Comparison of ENCODE assay signal across 22 mouse cellular contexts in genomic region chr4:33513421-33513820, GRCm38 (mm10).
DNase-seq lines count a peak whose midpoint lies in the region; ATAC-seq and TF ChIP-seq lines count a peak whose summit lies in the region.
"Had no signal": no experiment of that assay in that cellular context is flagged by ENCODE, and none has a peak within 500 bp of the region (broad histone marks: within the 10 kb centered on the region; RNA-seq: fewer than 3 reads in every experiment).

No protein-coding gene starts in this region.

- no peaks in the 10 kb centered on the region for H3K36me3 ChIP-seq in forebrain, embryonic 15.5 days
- H3K36me3 ChIP-seq in forebrain, embryonic 16.5 days (ENCODE audit: control insufficient read depth, insufficient read depth), result no peaks in the 10 kb centered on the region
- no peaks in the 10 kb centered on the region for H3K36me3 ChIP-seq in intestine, embryonic 16.5 days (ENCODE audit: control insufficient read depth, insufficient read depth, low read length)
- H3K36me3 ChIP-seq: embryonic facial prominence, embryonic 10.5 days; forebrain, embryonic 10.5 days; heart, embryonic 10.5 days; hindbrain, embryonic 13.5 days had no signal

- H3K27ac ChIP-seq in forebrain, embryonic 15.5 days (replicated peaks), result peak overlapping the region; percentile 80; the same call in 1 of the 2 replicates
- H3K27ac ChIP-seq in forebrain, embryonic 16.5 days (ENCODE audit: low read length), result no peak overlapping the region
- no peak overlapping the region for H3K27ac ChIP-seq in cerebellum, adult 2 months (ENCODE audit: insufficient read depth, low read length)
- no peak overlapping the region for H3K27ac ChIP-seq in intestine, embryonic 16.5 days (ENCODE audit: low read length)
- H3K27ac ChIP-seq: embryonic facial prominence, embryonic 10.5 days; forebrain, embryonic 10.5 days; heart, embryonic 10.5 days; hindbrain, embryonic 13.5 days; hindbrain, postnatal 0 days had no signal

- H3K4me3 ChIP-seq in forebrain, embryonic 15.5 days, result no peak overlapping the region
- no peak overlapping the region for H3K4me3 ChIP-seq in forebrain, embryonic 16.5 days (replicated peaks; ENCODE audit: low read length)
- no peak overlapping the region for H3K4me3 ChIP-seq in cerebellum, adult 2 months (replicated peaks; ENCODE audit: insufficient read depth, low read depth, low read length)
- no peak overlapping the region for H3K4me3 ChIP-seq in intestine, embryonic 16.5 days (ENCODE audit: low read length)
- H3K4me3 ChIP-seq: embryonic facial prominence, embryonic 10.5 days; erythroblast, embryonic 14.5 days; forebrain, embryonic 10.5 days; heart, embryonic 10.5 days; hindbrain, embryonic 13.5 days had no signal

- H3K4me2 ChIP-seq in forebrain, embryonic 15.5 days (replicated peaks), result no peak overlapping the region
- no peak overlapping the region for H3K4me2 ChIP-seq in forebrain, embryonic 16.5 days (ENCODE audit: low read length)
- no peak overlapping the region for H3K4me2 ChIP-seq in intestine, embryonic 16.5 days (ENCODE audit: low read depth, low read length)
- H3K4me2 ChIP-seq: hindbrain, embryonic 13.5 days had no signal

- WGBS in forebrain, embryonic 15.5 days, result 77% methylated on average over 3 of the region's 3 CpGs
- WGBS in forebrain, embryonic 16.5 days, result 73% methylated on average over 3 of the region's 3 CpGs
- WGBS in cerebellum, adult 2 months, result 91% methylated on average over 3 of the region's 3 CpGs
- WGBS in intestine, embryonic 16.5 days, result 72% methylated on average over 3 of the region's 3 CpGs

- H3K4me1 ChIP-seq in forebrain, embryonic 15.5 days, result peaks cover 18% of the 10 kb centered on the region
- peaks cover 13% of the 10 kb centered on the region for H3K4me1 ChIP-seq in forebrain, embryonic 16.5 days (replicated peaks; ENCODE audit: control insufficient read depth, insufficient read depth, low read length)
- peaks cover 4% of the 10 kb centered on the region; the same call in 1 of the 2 replicates for H3K4me1 ChIP-seq in cerebellum, adult 2 months (ENCODE audit: control insufficient read depth, insufficient read depth, low read length)
- H3K4me1 ChIP-seq in intestine, embryonic 16.5 days (ENCODE audit: control insufficient read depth, insufficient read depth, low read length), result no peaks in the 10 kb centered on the region
- H3K4me1 ChIP-seq: embryonic facial prominence, embryonic 10.5 days; hindbrain, embryonic 13.5 days had no signal

- H3K27me3 ChIP-seq in forebrain, embryonic 15.5 days, result no peaks in the 10 kb centered on the region
- H3K27me3 ChIP-seq in forebrain, embryonic 16.5 days (replicated peaks; ENCODE audit: control insufficient read depth, insufficient read depth, low read length), result no peaks in the 10 kb centered on the region
- H3K27me3 ChIP-seq in cerebellum, adult 2 months (ENCODE audit: control insufficient read depth, insufficient read depth, low read length), result no peaks in the 10 kb centered on the region
- H3K27me3 ChIP-seq in intestine, embryonic 16.5 days (replicated peaks; ENCODE audit: control insufficient read depth, insufficient read depth, low read length), result no peaks in the 10 kb centered on the region
- H3K27me3 ChIP-seq: CH12.LX; hindbrain, embryonic 13.5 days had no signal

- no peaks in the 10 kb centered on the region for H3K9me3 ChIP-seq in forebrain, embryonic 15.5 days
- H3K9me3 ChIP-seq in forebrain, embryonic 16.5 days (ENCODE audit: control insufficient read depth, low read length), result no peaks in the 10 kb centered on the region
- no peaks in the 10 kb centered on the region for H3K9me3 ChIP-seq in intestine, embryonic 16.5 days (ENCODE audit: control insufficient read depth, low read length)
- H3K9me3 ChIP-seq: embryonic facial prominence, embryonic 10.5 days; forebrain, embryonic 10.5 days; heart, embryonic 10.5 days; hindbrain, embryonic 13.5 days had no signal

- no peak for TF ChIP-seq CTCF in cerebellum, adult 2 months (IDR thresholded peaks at IDR 0.05; ENCODE audit: borderline replicate concordance, insufficient read depth, low read depth, low read length)

- DNase-seq in testis, postnatal 14 days (ENCODE audit: low spot score), result peak; percentile 29
- no peak for DNase-seq in testis, postnatal 10 days (ENCODE audit: low spot score)
- DNase-seq in cerebellum, adult 2 months, result no peak
- DNase-seq: adrenal gland, adult 2 months; adrenal gland, postnatal 25 days; cerebellum, adult 9-10 months; cerebellum, postnatal 36 days; gastrocnemius, postnatal 14 days; heart, postnatal 10 days; heart, postnatal 4 days had no signal

- no peak overlapping the region for H3K9ac ChIP-seq in forebrain, embryonic 15.5 days (replicated peaks)
- no peak overlapping the region for H3K9ac ChIP-seq in forebrain, embryonic 16.5 days (replicated peaks; ENCODE audit: low read depth, low read length)
- no peak overlapping the region for H3K9ac ChIP-seq in intestine, embryonic 16.5 days (ENCODE audit: low read depth, low read length)
- H3K9ac ChIP-seq: hindbrain, embryonic 13.5 days had no signal

- no peak for TF ChIP-seq POLR2A in cerebellum, adult 2 months (IDR thresholded peaks at IDR 0.05; ENCODE audit: borderline replicate concordance, insufficient read depth, low read length)

- ATAC-seq in forebrain, embryonic 15.5 days (replicated peaks), result no peak
- ATAC-seq in forebrain, embryonic 16.5 days, result no peak
- peak; percentile 93 for ATAC-seq in common myeloid progenitor, adult 5-6 weeks (replicated peaks; ENCODE audit: low read depth, poor library complexity, severe bottlenecking)
- ATAC-seq in megakaryocyte, adult 5-6 weeks (ENCODE audit: poor library complexity, severe bottlenecking), result peak; percentile 49; the same call in 1 of the 2 replicates
- ATAC-seq in intestine, embryonic 16.5 days, result no peak
- ATAC-seq: hindbrain, postnatal 0 days had no signal

Comparison
In these comparisons a context has a peak if more than half of its experiments do, and no peak if none do; other contexts are left out.
1. ATAC-seq: peak in common myeloid progenitor, adult 5-6 weeks (single experiment) and megakaryocyte, adult 5-6 weeks (single experiment); none in forebrain, embryonic 15.5 days (single experiment), forebrain, embryonic 16.5 days (single experiment) and intestine, embryonic 16.5 days (single experiment).